Mouse (Mus musculus) neutrophil, adult 5-6 weeks (primary cell): ENCODE measurements at regions not wholly inside any gene's neighbourhood (a gene's known extent, or its start where the extent isn't known, plus 50 kb on each side); places are given as distances from the start of the nearest gene placed in this dataset.

ENCODE experiments used
- ATAC-seq: fragments of 151-379, 151-347 bp; 2 replicates; pipeline ENCODE4 v1.8.0; 2017; ENCODE audit warnings: mild to moderate bottlenecking, moderate TSS enrichment; ENCODE audit not compliant: insufficient number of reproducible peaks, poor library complexity, low FRiP score, severe bottlenecking; ENCODE audit errors: extremely low read depth

GRCm38 (mm10) chr1:55886383-55887070 is 480.8 kb downstream of the Plcl1 start:
- no peak for ATAC-seq

- ATAC-seq = no peak
Measured at GRCm38 (mm10) chr1:55887386-55887785, 481.7 kb downstream of the Plcl1 start.

GRCm38 (mm10) chr1:55888711-55889366 is 483.1 kb downstream of the Plcl1 start:
- no peak for ATAC-seq

- no peak for ATAC-seq
Measured at GRCm38 (mm10) chr1:55890511-55891151, 484.9 kb downstream of the Plcl1 start.

DNA sequence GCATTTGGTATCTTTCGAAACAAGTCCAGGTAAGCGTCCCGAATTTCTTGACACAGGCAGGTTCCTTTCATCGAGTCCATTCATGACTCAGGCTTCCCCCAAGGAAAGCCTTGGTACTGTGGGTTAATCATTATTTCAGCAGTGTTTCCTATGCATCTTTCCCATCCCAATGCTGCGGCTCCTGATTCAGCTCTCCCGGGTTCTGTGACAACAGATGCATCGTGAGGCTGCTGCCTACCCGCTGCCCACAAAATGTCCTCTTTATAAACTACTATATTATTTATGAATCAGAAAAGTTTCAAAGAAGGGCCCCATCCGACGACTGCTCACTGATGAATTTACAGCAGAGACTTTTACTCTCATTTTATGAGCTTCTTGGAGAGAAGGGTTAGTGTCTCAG is 486.2 kb downstream of the Plcl1 start:
- ATAC-seq = no peak

DNA sequence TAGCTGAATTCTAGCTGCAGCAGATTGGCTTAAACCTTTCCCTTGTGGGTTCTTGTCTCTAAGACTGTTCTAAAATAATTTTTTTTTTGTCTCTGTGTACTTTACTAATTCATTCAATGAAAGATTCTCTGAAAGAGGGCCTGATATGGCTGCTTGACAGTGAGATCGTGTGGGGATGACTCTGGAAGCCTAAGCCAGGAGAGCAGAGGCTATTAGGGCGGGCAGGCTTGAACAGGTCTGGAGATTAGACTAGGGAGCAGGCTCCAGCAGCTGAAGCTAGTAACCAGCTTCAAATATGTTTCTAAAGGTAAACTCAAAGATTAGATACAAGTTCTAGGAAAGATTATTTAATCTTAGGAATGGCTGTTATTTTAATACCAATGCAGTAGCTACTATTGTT is 491.9 kb downstream of the Plcl1 start:
- ATAC-seq = no peak

DNA sequence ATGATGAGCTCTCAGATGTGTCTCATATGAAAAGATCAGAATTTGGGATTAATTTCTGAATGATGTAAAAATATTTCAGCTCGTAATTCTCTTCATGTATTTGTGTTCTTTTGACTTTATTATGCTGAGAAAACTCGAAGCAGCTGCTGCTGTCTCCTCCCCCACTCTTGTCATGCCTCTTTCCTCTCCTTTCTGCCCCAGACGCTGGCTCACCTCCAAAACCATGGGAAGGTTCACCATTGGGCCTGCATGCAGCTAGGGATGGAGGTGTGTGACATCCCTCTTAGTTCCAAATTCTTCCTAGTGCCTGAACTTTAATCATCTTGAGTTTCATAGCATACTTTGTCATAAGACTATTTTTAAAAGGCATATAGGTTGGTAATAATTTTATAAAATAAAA is 492.3 kb downstream of the Plcl1 start:
- ATAC-seq = no peak

- ATAC-seq = no peak
Measured at GRCm38 (mm10) chr1:55900033-55900432, 494.3 kb downstream of the Plcl1 start.

DNA sequence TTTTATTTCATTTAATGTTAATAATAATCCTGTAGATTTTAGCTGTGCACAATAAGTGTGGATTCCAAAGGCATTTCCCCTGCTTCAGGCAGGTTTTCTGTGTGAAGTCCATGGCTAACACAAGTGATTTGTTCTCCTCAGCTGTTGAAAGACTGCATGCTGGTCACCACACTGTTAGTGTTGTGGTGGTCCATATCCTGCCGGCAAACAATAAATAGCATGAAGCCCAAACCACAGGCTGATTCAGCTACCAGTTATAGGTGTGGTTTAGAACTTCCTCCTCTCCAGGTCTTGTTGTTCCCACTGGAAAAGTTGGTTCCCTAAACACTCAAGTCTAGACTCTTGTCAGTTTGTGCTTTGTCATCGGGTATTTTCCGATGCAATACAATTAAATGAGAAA is 497.5 kb downstream of the Plcl1 start:
- ATAC-seq = no peak

- no peak for ATAC-seq
Measured at GRCm38 (mm10) chr1:55904571-55904970, 498.9 kb downstream of the Plcl1 start.

DNA sequence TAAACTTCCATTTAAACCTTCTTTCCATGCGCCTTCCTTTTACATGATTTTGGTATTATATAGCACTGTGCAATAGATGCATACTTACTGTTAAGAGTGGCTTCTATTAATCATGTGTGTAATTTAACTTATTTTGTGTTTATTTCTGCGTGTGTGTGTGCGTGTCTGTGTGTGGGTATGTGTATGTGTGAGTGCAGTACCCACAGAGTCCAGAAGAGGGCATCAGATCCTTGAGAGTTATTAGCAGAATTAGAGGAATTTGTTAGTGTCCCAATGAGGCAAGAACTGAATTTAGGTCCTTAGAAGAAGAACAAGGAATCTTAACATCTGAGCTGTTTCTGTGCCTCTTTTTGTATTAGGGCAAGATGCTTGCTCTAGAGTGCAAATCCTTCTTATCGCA is 499.5 kb downstream of the Plcl1 start:
- no peak for ATAC-seq

GRCm38 (mm10) chr1:55910024-55910423 is 504.3 kb downstream of the Plcl1 start:
- ATAC-seq = no peak

- ATAC-seq = no peak
Measured at GRCm38 (mm10) chr1:55914284-55914683, 508.6 kb downstream of the Plcl1 start.

- no peak for ATAC-seq
Measured at GRCm38 (mm10) chr1:55915940-55916339, 510.2 kb downstream of the Plcl1 start.

GRCm38 (mm10) chr1:55919516-55919915 is 513.8 kb downstream of the Plcl1 start:
- ATAC-seq = no peak

DNA sequence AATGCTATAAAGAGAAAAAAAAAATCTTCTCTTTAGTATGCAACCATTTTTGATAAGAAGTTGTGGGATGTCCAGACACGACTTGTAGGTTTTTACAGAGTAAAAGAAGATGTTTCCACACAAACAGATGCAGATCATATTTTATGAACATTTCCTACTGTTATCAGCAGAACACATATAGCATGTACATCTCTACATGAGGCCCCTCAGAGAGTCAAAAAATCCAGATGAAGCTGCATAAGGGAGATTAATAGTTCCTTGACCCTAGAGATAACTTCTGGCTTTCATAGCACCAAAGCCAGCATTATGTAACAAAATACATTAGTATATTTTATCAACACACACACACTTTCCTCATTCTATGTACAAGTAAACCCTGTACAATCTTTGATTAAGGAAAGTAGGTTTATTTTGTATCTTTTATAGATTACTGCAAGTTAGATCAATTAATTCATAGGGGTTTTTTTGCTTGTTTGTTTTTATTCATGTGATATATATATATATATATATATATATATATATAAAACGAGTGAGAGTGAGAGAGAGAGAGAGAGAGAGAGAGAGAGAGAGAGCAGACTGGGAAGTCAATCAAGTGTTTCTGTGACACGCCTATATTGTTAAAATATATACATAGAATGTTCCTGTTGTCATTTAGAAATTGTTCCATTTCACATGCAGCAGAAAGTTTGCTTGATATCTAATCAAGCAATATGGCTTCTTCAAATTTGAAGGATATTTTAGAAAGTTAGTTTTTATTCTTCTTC is 541.2 kb downstream of the Plcl1 start:
- ATAC-seq = no peak

- no peak for ATAC-seq
Measured at GRCm38 (mm10) chr1:55947618-55948283, 542.0 kb downstream of the Plcl1 start.

GRCm38 (mm10) chr1:55949606-55950005 is 543.9 kb downstream of the Plcl1 start:
- ATAC-seq = no peak

- ATAC-seq = no peak
Measured at GRCm38 (mm10) chr1:55957804-55958445, 552.2 kb downstream of the Plcl1 start.
